Mouse (Mus musculus) stomach, postnatal 0 days (tissue): ENCODE measurements at regions not wholly inside any gene's neighbourhood (a gene's known extent, or its start where the extent isn't known, plus 50 kb on each side); places are given as distances from the start of the nearest gene placed in this dataset.

Experiments used
- CTCF ChIP-seq: IDR thresholded peaks from 2 replicates; pipeline ENCODE4 v1.5.1; 2016; ENCODE audit warnings: antibody characterized with exemption, low read depth, mild to moderate bottlenecking, moderate library complexity
- EP300 ChIP-seq: optimal IDR thresholded peaks from 2 replicates; pipeline ENCODE3; 2016; ENCODE audit warnings: antibody characterized with exemption

- TF ChIP-seq EP300 (no peak), CTCF (no peak)
Measured at GRCm38 (mm10) chr19:17958440-17958839, 121.0 kb upstream of the Pcsk5 start.
